Mouse (Mus musculus): ENCODE data around the gene Gm8297. TPM values are rescaled to one million over a fixed set of nuclear protein-coding genes. Genes with fewer than 3 reads are reported as not detected.
"Not testable (repeated sequence)": the region's sequence is repeated elsewhere in the genome, so short reads cannot be mapped to it uniquely, and the experiment has no call there.

Gm8297 gene
- total RNA-seq (2021): not detected
- long read RNA-seq, experiment 1: 0 reads
- long read RNA-seq, experiment 2: 0 reads

GRCm38 (mm10) chr14:4983635-4984034, at the start of gene Gm8297:
Gene Gm8297 (plus strand): TSS chr14:4983935.
- not testable (repeated sequence) for DNase-seq (ENCODE audit: low spot score in 2 of 2)

- DNase-seq (ENCODE audit: low spot score in 2 of 2): not testable (repeated sequence)
Measured at GRCm38 (mm10) chr14:5015591-5015990, 31.9 kb downstream of the Gm8297 start, which contains the start of gene Gm3298. Gene Gm3298 (plus strand): TSS chr14:5015891.

Other genes starting within 250 kb of the Gm8297 start
- gene Gm9602, start 207.6 kb upstream of the Gm8297 start, total RNA-seq (2021): not detected
- gene Gm3269, start 145.8 kb upstream of the Gm8297 start, total RNA-seq (2021): not detected
- gene Gm3264, start 128.4 kb upstream of the Gm8297 start, total RNA-seq (2021): 1 to 10 TPM in 1 of 2 experiments, not detected in 1; 2.1 TPM
- gene Gm3278, start 91.5 kb upstream of the Gm8297 start, total RNA-seq (2021): not detected
- gene Gm3298, start 32.0 kb downstream of the Gm8297 start, total RNA-seq (2021): not detected
- not detected for gene 4930555G01Rik, start 66.7 kb downstream of the Gm8297 start, total RNA-seq (2021)
- under 1 TPM; 0.26 to 0.95 TPM for gene Gm8281, start 87.1 kb downstream of the Gm8297 start, total RNA-seq (2021)
- not detected for gene Gm8279, start 147.6 kb downstream of the Gm8297 start, total RNA-seq (2021)
- not detected for gene Gm3317, start 180.6 kb downstream of the Gm8297 start, total RNA-seq (2021)
- gene Gm8271, start 201.9 kb downstream of the Gm8297 start, total RNA-seq (2021): not detected

Measured in left cerebral cortex, adult 18-20 months (tissue).